Mouse (Mus musculus): ENCODE data around the gene Phtf2. TPM values are rescaled to one million over a fixed set of nuclear protein-coding genes. Genes with fewer than 3 reads are reported as not detected.

Phtf2 gene
- 12.7 and 16.5 TPM in 2 replicates for polyA plus RNA-seq (2012; rRNA removed)

DNA sequence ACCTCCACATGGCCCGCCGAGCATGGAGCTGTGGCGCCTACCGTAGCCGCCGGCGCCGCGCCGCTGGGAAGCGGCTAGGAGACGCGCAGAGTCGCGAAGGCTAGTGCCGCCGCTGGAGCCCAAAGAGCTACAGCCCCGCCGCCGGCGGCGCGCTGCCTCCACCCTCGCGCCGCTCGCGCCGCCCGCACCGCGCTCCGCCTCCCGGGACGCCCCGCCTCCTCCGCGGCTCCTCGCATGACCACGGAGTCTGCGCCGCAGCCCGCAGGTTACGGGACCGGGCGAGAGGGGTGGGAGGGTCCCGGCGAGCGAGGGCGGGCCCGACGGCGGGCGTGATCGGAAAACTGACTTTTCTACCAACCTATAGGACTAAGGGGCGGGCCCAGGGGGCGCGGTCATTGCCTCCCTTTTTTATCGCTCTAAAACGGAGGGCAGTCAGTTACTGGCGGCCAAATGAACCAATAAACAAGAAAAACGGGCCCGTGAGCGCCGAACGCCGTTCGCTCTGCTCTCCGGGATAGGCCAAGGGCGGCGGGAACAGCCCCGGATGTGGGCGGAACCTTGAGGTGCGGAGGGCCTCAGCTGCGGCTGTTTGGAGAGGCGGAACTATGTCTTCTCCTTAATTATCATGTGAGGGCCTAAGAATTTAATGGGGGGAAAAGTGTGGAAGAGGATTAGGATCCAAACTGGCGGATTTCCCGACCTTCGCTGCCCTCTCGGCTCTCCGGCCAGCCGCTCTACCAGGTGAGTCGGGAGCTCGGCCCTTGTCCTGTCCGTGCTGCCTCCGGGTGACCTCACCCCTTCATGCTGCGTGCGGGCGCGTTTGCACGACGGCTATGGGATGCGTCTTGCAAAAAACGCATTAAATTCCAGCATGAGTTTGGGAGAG is at the start of gene Phtf2, which contains the start of gene Tmem60:
Phtf2 (minus strand) TSS at position 210 of the 886 bp plus-strand sequence.
Tmem60 (plus strand) TSS at position 277 of the 886 bp plus-strand sequence.
- TF ChIP-seq CTCF (IDR thresholded peaks at IDR 0.05; ENCODE audit: borderline replicate concordance, extremely low read depth, insufficient read depth, insufficient read length) (no peak), POLR2A (IDR thresholded peaks at IDR 0.05; ENCODE audit: borderline replicate concordance, extremely low read depth, insufficient read depth, insufficient read length, poor library complexity, severe bottlenecking) (peak; percentile 99)
- peak; percentile 100 for DNase-seq (ENCODE audit: low read depth)

DNA sequence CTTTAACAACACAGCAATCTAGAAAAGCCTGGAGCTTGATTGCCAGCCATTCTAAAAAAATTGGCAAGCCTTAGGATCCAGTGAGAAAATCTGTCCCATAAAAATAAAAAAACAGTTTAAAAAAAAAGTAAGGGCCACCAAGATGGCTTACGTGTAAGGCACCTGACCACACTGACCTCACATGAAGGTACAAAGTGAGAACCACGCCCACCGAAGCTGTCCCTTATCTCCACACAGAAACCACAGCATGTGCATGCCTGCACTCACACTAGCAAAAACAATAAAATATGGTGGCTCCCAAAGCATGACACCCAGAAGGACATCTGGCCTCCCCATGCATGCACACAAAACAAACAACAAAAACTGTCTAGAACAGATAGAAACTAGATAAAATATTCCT is 49.4 kb upstream of the Phtf2 start:
- no peak for DNase-seq (ENCODE audit: low read depth)
- TF ChIP-seq CTCF (IDR thresholded peaks at IDR 0.05; ENCODE audit: borderline replicate concordance, extremely low read depth, insufficient read depth, insufficient read length), result no peak
- no peak for TF ChIP-seq POLR2A (IDR thresholded peaks at IDR 0.05; ENCODE audit: borderline replicate concordance, extremely low read depth, insufficient read depth, insufficient read length, poor library complexity, severe bottlenecking)

DNA sequence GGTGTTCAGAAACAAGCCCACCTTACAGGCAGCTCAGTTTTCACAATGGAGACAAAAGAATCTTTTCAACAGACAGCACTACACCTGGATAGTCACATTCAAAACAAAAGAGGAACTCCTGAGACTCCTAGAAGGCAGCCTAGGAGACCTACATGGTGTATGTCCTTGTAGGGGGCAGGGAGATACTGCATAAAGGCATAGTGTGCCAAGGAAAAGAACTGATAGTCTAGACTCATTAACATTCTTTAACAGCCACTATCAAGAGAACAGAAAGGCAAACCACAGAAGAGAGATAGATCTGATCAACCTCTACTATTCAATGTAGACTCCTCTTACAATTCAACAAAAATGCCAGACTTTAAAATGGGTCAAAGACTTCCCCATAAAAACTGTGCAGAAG is 48.5 kb upstream of the Phtf2 start:
- no peak for DNase-seq (ENCODE audit: low read depth)
- no peak for TF ChIP-seq CTCF (IDR thresholded peaks at IDR 0.05; ENCODE audit: borderline replicate concordance, extremely low read depth, insufficient read depth, insufficient read length)
- no peak for TF ChIP-seq POLR2A (IDR thresholded peaks at IDR 0.05; ENCODE audit: borderline replicate concordance, extremely low read depth, insufficient read depth, insufficient read length, poor library complexity, severe bottlenecking)

DNA sequence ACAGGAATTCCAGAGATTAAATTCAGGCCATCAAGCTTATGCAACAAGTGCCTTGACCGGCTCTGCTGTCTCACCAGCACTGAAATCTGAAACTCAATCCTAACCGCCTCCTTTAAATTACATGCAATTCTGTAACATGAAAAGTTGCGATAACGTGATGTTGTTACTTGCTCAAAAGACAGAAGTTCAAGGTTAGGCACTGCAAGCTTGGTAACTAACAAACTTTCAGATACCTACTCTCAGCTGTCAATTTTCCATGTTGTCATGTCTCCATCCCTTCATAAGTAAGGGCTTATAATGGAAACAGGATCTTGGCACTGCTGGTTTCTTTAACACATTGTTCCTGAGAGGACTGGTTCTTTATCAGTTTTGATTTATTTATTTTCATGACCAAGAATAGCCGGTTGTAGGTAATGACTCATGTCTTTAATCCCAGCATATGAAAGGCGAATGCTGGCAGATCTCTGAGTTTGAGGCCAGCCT is 47.8 kb upstream of the Phtf2 start:
- DNase-seq (ENCODE audit: low read depth), result no peak
- no peak for TF ChIP-seq CTCF (IDR thresholded peaks at IDR 0.05; ENCODE audit: borderline replicate concordance, extremely low read depth, insufficient read depth, insufficient read length)
- TF ChIP-seq POLR2A (IDR thresholded peaks at IDR 0.05; ENCODE audit: borderline replicate concordance, extremely low read depth, insufficient read depth, insufficient read length, poor library complexity, severe bottlenecking), result no peak

DNA sequence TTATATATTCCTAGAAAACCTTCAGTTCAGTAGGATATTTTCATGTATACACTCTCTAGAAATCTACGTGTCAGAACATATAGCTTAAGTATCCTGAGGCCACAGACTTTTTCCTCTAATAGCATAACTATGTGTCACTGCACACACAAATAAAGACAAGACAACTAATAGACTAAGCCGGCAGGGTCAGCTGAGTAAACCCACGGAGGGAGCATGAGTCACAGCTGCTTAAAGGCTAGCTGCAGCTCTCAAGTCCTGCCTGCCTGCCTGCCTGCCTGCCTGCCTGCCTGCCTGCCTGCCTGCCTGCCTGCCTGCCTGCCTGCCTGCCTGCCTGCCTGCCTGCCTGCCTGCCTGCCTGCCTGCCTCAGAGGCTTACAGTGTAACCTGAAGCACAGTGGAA is 43.5 kb upstream of the Phtf2 start:
- TF ChIP-seq CTCF (IDR thresholded peaks at IDR 0.05; ENCODE audit: borderline replicate concordance, extremely low read depth, insufficient read depth, insufficient read length) (no peak), POLR2A (IDR thresholded peaks at IDR 0.05; ENCODE audit: borderline replicate concordance, extremely low read depth, insufficient read depth, insufficient read length, poor library complexity, severe bottlenecking) (no peak)
- DNase-seq (ENCODE audit: low read depth), result no peak

DNA sequence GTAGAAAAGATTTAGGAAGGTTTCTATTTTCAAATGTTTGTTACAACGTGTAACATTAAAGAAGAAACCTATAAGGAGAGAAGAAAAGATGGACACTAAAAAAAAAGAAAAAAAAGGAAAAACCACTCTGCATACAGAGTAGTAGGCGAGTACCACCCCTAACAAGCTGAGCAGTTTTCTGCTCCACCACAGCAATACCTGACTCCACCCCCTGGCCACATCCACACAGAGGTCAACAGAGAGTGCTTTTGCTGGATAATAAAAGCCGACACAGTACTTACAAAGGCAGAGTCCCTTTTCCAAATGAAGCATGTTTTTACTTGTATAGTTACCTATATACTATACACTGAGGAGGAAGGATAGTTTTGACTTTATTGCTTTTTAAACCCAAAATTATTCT is 42.7 kb upstream of the Phtf2 start:
- no peak for TF ChIP-seq CTCF (IDR thresholded peaks at IDR 0.05; ENCODE audit: borderline replicate concordance, extremely low read depth, insufficient read depth, insufficient read length)
- no peak for TF ChIP-seq POLR2A (IDR thresholded peaks at IDR 0.05; ENCODE audit: borderline replicate concordance, extremely low read depth, insufficient read depth, insufficient read length, poor library complexity, severe bottlenecking)
- no peak for DNase-seq (ENCODE audit: low read depth)

DNA sequence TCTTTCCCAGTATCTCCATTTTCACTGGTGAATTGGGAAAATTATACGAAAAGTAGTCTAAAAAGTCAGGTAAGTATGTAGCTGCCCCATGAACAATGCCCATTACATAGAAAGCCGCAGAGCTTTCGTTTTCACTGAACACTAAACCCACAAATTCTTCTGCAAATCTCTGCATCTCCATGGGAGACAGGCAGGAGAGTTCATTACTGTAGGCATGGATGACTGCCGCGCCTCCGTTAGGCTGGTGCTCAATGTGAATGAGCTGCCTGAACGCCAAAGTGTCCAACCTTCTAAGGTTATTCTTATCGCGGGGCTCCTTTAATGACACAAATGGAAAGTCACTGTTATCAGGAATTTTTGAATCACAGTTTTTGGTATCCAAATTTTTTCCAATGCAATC is 37.6 kb upstream of the Phtf2 start:
- TF ChIP-seq CTCF (IDR thresholded peaks at IDR 0.05; ENCODE audit: borderline replicate concordance, extremely low read depth, insufficient read depth, insufficient read length) (no peak), POLR2A (IDR thresholded peaks at IDR 0.05; ENCODE audit: borderline replicate concordance, extremely low read depth, insufficient read depth, insufficient read length, poor library complexity, severe bottlenecking) (no peak)
- DNase-seq (ENCODE audit: low read depth), result peak; percentile 71

DNA sequence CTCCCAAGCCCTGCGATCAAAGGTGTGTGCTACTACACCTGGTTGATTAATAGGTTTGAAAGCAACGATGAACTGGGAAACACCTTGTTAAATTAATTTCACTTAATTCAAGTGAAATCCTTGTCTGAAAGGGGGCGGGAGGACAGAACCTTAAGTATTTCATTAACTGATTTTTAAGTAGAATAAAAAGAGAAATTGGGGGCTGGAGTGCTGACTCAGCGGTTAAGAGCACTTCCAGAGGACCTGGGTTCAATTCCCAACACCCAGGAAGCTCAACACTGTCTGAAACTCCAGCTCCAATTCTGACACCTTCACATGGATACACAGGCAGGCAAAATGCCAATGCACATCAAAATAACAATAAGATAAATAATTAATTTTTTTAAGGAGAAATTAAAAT is 37.0 kb upstream of the Phtf2 start:
- no peak for TF ChIP-seq CTCF (IDR thresholded peaks at IDR 0.05; ENCODE audit: borderline replicate concordance, extremely low read depth, insufficient read depth, insufficient read length)
- TF ChIP-seq POLR2A (IDR thresholded peaks at IDR 0.05; ENCODE audit: borderline replicate concordance, extremely low read depth, insufficient read depth, insufficient read length, poor library complexity, severe bottlenecking), result no peak
- no peak for DNase-seq (ENCODE audit: low read depth)

DNA sequence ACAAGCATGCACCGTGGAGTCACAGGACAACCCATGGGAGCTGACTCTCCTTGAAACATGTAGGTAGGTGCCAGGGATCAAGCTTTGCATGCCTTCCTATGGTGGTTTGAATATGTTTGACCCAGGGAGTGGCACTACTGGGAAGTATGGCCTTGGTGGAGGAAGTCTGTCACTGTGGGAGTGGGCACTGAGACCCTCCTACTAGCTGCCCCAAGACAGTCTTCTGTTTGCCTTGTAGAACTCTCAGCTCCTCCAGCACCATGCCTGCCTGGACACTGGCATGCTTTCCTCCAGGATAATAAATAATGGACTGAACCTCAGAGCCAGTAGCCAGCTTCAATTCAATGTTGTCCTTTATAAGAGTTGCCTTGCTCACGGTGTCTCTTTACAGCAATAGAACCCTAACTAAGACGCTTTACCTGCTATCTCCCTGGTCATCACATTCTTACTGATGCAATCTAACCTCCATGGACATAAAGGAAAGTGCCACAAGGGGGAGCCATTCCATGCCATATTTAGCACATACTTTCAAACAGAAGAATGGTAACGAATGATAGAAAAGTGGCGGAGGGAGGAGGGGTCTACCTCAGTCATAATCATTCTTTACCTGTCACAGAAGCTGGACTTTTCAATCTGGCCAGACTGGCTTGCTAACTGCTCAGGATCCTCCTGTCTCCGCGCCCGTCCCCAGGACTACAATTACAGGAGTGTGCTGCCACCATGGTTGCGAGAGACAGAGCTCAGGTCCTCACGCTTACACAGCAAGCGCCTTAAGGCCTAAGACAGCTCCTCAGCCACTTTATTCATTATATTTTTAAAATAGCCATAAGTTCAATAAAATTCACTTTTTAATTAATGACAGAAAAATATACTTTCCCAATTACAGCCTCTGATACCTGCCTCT is 31.7 kb upstream of the Phtf2 start:
- no peak for TF ChIP-seq POLR2A (IDR thresholded peaks at IDR 0.05; ENCODE audit: borderline replicate concordance, extremely low read depth, insufficient read depth, insufficient read length, poor library complexity, severe bottlenecking)
- TF ChIP-seq CTCF (IDR thresholded peaks at IDR 0.05; ENCODE audit: borderline replicate concordance, extremely low read depth, insufficient read depth, insufficient read length), result peak; percentile 55; the same call in 1 of the 2 replicates
- DNase-seq (ENCODE audit: low read depth), result peak; percentile 81

DNA sequence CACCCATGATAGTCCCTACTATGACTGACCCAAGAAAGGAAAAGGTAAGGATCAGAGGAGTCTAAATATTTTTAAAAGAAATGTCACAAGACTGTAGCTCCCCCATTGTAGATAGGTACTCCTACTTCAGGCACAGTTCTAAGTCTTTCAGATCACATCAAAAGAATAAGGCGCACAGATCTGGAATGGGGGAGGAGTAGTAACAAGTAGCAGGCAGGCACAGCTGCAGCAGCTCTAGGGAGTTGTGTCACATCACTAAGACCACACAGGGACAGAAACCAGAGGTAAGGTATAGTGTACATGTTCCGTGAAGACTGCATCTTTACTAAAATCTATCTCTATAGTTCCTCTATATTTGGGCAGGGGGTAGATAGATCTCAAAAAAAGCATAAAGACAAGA is 29.8 kb upstream of the Phtf2 start:
- no peak for TF ChIP-seq POLR2A (IDR thresholded peaks at IDR 0.05; ENCODE audit: borderline replicate concordance, extremely low read depth, insufficient read depth, insufficient read length, poor library complexity, severe bottlenecking)
- TF ChIP-seq CTCF (IDR thresholded peaks at IDR 0.05; ENCODE audit: borderline replicate concordance, extremely low read depth, insufficient read depth, insufficient read length), result no peak
- DNase-seq (ENCODE audit: low read depth), result no peak

DNA sequence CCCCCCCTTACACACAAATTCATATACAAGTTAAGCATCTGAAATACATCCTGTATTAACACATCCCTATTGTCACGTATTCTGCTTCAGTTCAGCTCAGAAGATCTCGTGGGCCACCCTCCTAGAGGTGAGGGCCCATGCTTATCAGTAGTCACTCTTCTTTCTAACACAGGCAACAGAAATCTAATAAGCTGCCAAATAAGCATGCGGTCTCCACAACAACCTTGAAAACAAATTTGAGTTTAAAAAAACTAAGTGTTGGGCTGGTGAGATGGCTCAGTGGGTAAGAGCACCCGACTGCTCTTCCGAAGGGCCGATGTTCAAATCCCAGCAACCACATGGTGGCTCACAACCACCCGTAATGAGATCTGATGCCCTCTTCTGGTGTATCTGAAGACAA is 24.3 kb upstream of the Phtf2 start:
- no peak for DNase-seq (ENCODE audit: low read depth)
- TF ChIP-seq CTCF (IDR thresholded peaks at IDR 0.05; ENCODE audit: borderline replicate concordance, extremely low read depth, insufficient read depth, insufficient read length) (no peak), POLR2A (IDR thresholded peaks at IDR 0.05; ENCODE audit: borderline replicate concordance, extremely low read depth, insufficient read depth, insufficient read length, poor library complexity, severe bottlenecking) (no peak)

Data from brain, embryonic 14.5 days (tissue).